Mouse (Mus musculus) brown adipose tissue, adult 24 weeks (tissue): Measurements from ENCODE around the gene Sympk. TPM values are rescaled to one million over a fixed set of nuclear protein-coding genes. Genes with fewer than 3 reads are reported as not detected.
A peak's percentile ranks its signal among the peaks of the same experiment; 100 is the strongest.

Experiments
- H3K27ac ChIP-seq: fragments of 200-500 bp; replicated peaks from 2 replicates; pipeline ENCODE4 v1.5.1; 2012; ENCODE audit warnings: low read depth, mild to moderate bottlenecking, low read length
- H3K4me1 ChIP-seq: fragments of 200-500 bp; 2 replicates; pipeline ENCODE4 v1.6.1; 2012; ENCODE audit warnings: low read length, mixed read lengths; ENCODE audit not compliant: control insufficient read depth, insufficient read depth, insufficient read length
- H3K4me3 ChIP-seq: fragments of 200-500 bp; 2 replicates; pipeline ENCODE4 v1.5.1; 2012; ENCODE audit warnings: low read depth, mild to moderate bottlenecking, low read length, moderate library complexity; ENCODE audit not compliant: insufficient read depth
- polyA plus RNA-seq: library from polyadenylated mRNA; stranded (reverse); fragments of >200 nt; gene quantifications from 2 replicates; pipeline ENCODE4 v1.2.4, GENCODE M21; 2012; ENCODE audit not compliant: missing spikeins, insufficient read depth, insufficient read length

Gene Sympk
- polyA plus RNA-seq, 1 experiment = 28.1 TPM

DNA sequence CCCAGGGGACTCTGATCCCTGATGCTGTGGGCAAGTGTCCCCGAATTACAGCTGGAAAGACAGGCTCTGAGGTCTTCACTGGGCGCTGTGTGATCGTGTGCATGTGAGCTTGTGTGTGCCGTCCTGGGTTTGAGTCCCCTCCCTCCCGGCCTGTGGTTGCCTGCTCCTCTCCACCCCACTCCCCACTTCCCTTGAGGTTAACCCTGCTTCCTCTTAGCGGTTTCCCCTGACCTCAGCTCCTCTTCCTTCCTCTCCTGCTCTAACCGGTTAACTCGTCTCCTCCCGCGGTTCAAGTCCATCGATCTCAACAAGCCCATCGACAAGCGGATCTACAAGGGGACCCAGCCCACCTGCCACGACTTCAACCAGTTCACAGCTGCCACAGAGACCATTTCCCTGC is 53.6 kb downstream of the Sympk start:
- H3K4me3 ChIP-seq = peak overlapping the region; percentile 66; the same call in 1 of the 2 replicates
- H3K27ac ChIP-seq = no peak overlapping the region
- peaks cover 4% of the 10 kb centered on the region; the same call in 1 of the 2 replicates for H3K4me1 ChIP-seq

DNA sequence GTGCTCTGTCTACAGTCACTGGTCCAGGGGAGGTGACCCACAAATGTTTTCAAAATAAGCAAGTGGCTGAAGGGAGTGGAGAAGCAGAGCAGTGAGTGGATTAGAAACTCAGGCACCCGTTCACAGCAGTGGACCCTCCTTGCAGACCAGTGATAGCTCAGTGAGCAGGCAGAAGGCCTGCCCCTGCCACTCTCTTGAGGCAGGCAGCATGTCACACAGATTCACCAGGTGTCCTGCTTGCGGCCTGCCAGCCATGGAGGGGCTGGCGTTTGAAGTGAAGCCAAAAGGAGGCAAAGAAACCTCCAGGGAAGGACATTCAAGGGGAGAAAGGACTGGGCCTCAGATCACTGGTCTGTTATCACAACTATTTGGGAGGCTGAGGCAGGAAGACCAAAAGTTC is 54.6 kb downstream of the Sympk start:
- peaks cover 4% of the 10 kb centered on the region; the same call in 1 of the 2 replicates for H3K4me1 ChIP-seq
- no peak overlapping the region for H3K27ac ChIP-seq
- H3K4me3 ChIP-seq = no peak overlapping the region

DNA sequence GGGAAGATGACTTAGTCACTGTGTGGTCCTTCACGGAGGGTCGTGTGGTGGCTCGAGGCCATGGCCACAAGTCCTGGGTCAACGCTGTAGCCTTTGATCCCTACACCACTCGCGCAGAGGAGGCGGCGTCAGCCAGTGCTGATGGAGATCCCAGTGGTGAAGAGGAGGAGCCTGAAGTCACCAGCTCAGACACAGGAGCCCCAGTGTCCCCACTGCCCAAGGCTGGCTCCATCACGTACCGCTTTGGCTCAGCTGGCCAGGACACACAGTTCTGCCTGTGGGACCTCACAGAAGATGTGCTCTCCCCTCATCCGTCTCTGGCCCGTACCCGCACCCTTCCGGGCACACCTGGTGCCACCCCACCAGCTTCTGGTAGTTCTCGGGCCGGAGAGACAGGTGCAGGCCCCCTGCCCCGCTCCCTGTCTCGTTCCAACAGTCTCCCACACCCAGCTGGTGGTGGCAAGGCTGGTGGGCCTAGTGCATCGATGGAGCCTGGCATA is 56.3 kb downstream of the Sympk start:
- Histone ChIP-seq H3K4me3 (no peak overlapping the region), H3K27ac (no peak overlapping the region), H3K4me1 (peaks cover 4% of the 10 kb centered on the region)

DNA sequence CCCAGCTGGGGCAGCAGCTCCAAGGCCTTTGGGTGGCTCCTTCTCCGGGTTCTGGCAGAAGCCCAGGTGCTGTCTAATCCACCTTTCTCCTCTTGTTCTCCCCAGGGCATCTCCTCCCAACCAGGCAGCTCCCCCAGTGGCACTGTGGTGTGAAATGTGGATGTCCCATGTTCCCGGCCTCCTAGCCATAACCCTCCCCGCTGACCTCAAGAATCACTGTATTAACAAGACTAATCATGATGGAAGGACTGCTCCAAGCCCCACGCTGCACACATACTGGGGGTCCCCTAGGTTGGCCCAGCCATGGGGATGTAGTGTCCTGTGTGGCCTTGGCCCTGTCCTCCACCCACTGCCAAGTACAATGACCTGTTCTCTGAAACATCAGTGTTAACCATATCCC is 58.0 kb downstream of the Sympk start:
- peaks cover 3% of the 10 kb centered on the region; the same call in 1 of the 2 replicates for H3K4me1 ChIP-seq
- no peak overlapping the region for H3K27ac ChIP-seq
- no peak overlapping the region for H3K4me3 ChIP-seq

DNA sequence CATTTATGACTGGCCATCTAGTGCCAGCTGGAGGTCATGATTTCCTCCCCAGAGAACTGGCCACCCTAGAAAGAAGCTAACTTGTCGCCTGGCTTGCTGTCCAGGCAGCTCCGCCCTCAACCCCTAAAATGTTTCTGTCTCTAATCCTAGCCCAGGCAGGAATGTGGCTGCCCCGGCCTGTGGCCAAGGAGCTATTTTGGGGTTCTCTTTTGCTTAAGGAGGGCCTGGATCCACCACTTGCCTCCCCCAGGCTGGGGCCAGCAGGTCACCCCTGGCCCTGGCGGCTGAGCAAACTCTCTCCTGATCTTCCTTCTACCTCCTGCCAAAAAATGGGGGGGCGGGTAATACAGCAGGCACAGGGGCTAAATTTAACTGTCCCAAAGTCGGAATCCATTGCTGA is 58.9 kb downstream of the Sympk start:
- H3K27ac ChIP-seq = no peak overlapping the region
- H3K4me3 ChIP-seq = no peak overlapping the region
- peaks cover 3% of the 10 kb centered on the region; the same call in 1 of the 2 replicates for H3K4me1 ChIP-seq

DNA sequence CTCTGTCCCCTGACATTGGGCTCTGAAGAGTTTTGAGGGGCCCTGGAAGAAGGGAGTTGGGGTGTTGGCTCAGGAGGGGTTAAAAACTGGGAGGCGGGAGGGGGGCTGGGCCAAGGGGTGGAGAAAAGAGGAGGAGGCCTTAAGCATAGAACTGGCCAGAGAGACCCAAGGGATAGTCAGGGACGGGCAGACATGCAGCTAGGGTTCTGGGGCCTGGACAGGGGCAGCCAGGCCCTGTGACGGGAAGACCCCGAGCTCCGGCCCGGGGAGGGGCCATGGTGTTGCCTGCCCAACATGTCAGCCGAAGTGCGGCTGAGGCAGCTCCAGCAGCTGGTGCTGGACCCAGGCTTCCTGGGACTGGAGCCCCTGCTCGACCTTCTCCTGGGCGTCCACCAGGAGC is 59.5 kb downstream of the Sympk start, which contains the start of gene Dmpk:
Dmpk (plus strand) TSS at position 149 of the 400 bp plus-strand sequence.
- H3K27ac ChIP-seq = peak within 1 kb of the TSS; percentile 50
- peak within 1 kb of the TSS; percentile 64 for H3K4me3 ChIP-seq
- peaks cover 3% of the 10 kb centered on the region; the same call in 1 of the 2 replicates for H3K4me1 ChIP-seq

DNA sequence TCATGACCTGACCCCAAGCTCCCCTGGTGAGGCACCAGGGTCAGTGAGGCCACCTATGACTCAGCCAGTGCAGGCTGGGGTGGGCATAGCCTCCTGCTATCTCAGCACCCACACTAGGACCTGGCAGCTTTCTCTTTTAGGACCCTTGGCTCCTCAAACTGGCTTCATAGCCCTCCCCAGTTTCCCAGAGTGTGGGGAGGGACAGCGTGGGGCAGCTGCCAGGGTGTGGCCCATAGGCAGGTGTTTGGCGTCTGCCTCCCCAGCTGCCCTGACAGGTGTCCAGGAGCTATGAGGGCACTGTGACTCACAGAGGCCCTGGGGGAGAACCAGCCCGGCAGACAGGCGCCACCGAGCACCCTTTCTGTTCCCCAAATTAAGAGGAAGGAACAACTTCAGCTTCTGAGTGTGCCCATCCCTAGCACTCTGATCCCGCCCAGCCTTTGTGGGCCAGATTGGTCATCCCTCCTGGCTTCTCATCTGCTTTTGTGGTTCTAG is 60.1 kb downstream of the Sympk start:
- peak overlapping the region; percentile 50 for H3K27ac ChIP-seq
- peaks cover 3% of the 10 kb centered on the region; the same call in 1 of the 2 replicates for H3K4me1 ChIP-seq
- peak overlapping the region; percentile 64 for H3K4me3 ChIP-seq

DNA sequence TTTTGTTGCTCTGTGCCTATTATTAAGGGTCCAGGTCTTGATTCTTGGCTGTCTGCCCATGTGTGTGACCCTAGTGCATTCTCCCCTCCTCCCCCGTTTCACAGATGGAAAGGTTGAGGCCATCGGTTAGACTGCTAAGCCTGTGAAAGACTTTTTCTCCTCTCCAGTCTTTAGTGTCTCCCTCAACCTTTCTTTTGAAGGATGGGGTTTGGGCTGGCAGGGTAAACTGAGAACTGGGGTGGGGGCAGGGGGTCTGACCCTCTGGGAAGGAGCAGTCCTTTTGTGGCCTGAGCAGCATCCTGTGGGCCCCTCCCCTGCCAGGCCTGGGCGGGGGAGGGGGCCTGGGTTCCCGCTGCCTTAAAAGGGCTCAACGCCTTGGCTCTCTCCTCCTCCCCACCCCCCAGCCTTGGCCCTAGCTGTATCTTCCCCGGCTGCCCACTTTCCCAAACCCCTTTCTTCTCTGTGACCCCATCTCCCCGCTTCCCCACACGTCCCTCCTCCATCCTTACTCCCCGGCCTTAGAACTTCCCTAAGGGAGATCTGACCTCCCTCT is 60.8 kb downstream of the Sympk start:
- peak overlapping the region; percentile 50 for H3K27ac ChIP-seq
- H3K4me3 ChIP-seq = peak overlapping the region; percentile 64
- H3K4me1 ChIP-seq = peaks cover 3% of the 10 kb centered on the region; the same call in 1 of the 2 replicates

DNA sequence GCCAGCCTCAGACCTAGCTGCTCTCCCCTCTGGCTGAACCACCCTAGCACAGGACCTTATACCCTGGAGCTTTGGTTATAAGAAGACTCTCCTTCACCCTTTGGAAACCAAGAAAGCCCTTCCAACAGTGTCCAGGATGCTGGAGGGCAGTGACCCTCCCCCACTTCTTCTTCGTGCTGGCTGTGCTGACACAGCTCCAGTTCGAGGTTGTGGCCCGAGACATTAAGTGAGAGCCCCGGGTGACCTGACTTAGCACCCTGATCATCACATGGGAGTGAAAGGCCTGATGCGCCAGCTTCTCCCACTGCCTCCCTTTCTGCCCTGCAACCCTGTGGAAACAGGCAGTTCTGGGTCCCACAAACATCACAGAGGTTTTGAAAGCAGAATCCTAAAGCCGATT is 61.3 kb downstream of the Sympk start:
- no peak overlapping the region for H3K27ac ChIP-seq
- H3K4me1 ChIP-seq = peaks cover 3% of the 10 kb centered on the region; the same call in 1 of the 2 replicates
- peak overlapping the region; percentile 8; the same call in 1 of the 2 replicates for H3K4me3 ChIP-seq

DNA sequence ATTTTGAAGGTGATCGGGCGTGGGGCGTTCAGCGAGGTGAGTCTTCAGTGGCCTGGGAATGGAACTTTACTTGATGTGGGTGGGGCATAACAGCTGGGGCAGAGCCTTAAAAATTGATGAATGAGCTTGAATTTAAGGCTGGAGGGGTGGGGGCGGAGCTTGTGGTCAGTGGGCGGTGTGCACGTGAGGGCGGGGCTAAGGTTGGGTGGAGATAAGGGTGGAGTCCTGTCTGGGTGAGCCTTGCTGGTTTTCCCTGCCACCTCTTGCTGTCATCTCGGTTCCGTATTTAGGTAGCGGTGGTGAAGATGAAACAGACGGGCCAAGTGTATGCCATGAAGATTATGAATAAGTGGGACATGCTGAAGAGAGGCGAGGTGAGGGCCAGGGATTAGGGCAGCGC is 61.9 kb downstream of the Sympk start:
- Histone ChIP-seq H3K27ac (no peak overlapping the region), H3K4me3 (peak overlapping the region; percentile 8; the same call in 1 of the 2 replicates), H3K4me1 (peaks cover 3% of the 10 kb centered on the region; the same call in 1 of the 2 replicates)

DNA sequence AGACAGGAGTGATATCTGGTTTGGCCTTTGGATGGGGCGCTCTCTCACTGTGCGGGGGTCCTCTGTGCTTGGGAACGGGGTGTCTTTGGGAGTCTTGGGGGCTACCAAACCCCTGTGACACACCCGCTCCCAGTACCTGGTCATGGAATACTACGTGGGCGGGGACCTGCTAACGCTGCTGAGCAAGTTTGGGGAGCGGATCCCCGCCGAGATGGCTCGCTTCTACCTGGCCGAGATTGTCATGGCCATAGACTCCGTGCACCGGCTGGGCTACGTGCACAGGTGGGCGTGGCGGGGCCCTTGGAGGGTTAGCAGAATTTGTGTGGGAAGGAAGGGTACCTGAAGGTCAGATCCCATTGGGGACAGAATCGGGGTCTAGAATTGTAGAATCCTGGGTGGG is 62.6 kb downstream of the Sympk start:
- Histone ChIP-seq H3K27ac (no peak overlapping the region), H3K4me3 (no peak overlapping the region), H3K4me1 (peaks cover 3% of the 10 kb centered on the region; the same call in 1 of the 2 replicates)

DNA sequence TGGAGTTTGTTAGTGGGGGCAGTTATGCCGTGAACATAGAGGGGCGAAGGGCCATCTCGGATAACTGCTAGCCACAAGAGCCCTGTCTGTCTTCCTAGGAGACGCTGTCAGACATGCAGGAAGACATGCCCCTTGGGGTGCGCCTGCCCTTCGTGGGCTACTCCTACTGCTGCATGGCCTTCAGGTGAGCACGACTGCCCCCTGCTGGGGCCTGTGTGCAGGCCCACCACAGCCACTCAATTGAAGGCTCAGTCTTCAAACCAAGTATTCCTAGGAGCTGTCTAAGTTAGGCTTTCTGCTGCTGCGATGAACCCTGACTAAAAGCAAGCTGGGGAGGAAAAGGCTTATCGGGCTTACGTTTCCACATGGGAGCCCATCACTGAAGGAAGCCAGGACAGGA is 64.6 kb downstream of the Sympk start:
- peaks cover 3% of the 10 kb centered on the region for H3K4me1 ChIP-seq
- no peak overlapping the region for H3K27ac ChIP-seq
- no peak overlapping the region for H3K4me3 ChIP-seq

DNA sequence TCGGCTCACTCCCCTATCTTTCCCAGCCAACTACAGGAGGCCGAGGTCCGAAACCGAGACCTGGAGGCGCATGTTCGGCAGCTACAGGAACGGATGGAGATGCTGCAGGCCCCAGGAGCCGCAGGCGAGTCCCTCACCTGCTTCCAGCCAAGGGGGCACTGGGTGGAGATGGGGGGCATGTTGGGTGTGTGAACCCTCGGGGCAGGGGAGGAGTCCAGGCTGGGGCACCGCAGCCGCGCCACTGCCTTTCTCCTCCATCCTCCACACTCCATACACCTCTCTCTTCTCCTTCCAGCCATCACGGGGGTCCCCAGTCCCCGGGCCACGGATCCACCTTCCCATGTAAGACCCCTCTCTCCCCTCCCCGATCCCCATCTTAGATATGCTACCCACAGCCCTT is 67.7 kb downstream of the Sympk start:
- peaks cover 5% of the 10 kb centered on the region; the same call in 1 of the 2 replicates for H3K4me1 ChIP-seq
- H3K27ac ChIP-seq = no peak overlapping the region
- no peak overlapping the region for H3K4me3 ChIP-seq

DNA sequence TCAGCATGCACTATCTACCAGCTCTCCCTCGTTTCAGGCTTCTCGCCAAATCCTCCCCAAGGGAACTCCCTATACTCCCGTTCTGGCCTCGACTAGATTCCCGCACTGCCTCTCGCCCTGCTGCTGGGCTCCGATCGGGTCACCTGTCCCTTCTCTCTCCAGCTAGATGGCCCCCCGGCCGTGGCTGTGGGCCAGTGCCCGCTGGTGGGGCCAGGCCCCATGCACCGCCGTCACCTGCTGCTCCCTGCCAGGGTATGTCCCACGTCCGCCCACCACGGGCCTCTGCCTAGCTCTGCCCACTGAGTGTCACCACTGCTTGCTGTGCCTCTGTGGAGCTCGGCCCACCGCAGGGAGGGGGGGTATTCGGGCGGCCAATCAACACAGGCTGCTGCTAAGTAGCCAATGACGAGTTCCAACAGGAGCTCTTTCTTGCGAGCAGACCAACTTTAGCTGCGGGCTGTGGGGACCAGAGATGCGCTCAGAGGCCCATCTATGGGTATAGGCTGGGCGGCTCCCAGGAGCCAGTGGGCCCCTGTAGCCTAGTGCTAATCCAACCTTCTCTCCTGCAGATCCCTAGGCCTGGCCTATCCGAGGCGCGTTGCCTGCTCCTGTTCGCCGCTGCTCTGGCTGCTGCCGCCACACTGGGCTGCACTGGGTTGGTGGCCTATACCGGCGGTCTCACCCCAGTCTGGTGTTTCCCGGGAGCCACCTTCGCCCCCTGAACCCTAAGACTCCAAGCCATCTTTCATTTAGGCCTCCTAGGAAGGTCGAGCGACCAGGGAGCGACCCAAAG is 68.4 kb downstream of the Sympk start:
- Histone ChIP-seq H3K27ac (no peak overlapping the region), H3K4me3 (no peak overlapping the region; the same call in none of the 2 replicates), H3K4me1 (peaks cover 5% of the 10 kb centered on the region; the same call in 1 of the 2 replicates)

DNA sequence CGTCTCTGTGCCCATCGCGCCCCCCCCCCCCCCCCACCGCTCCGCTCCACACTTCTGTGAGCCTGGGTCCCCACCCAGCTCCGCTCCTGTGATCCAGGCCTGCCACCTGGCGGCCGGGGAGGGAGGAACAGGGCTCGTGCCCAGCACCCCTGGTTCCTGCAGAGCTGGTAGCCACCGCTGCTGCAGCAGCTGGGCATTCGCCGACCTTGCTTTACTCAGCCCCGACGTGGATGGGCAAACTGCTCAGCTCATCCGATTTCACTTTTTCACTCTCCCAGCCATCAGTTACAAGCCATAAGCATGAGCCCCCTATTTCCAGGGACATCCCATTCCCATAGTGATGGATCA is 69.0 kb downstream of the Sympk start:
- peak overlapping the region; percentile 50 for H3K4me3 ChIP-seq
- H3K4me1 ChIP-seq = peaks cover 5% of the 10 kb centered on the region; the same call in 1 of the 2 replicates
- H3K27ac ChIP-seq = no peak overlapping the region
